Mouse (Mus musculus): Measurements from ENCODE around the gene Chid1. TPM values are rescaled to one million over a fixed set of nuclear protein-coding genes. Genes with fewer than 3 reads are reported as not detected.

Chid1 gene
- polyA plus RNA-seq, 1 experiment = 30.7 TPM

GRCm38 (mm10) chr7:141468164-141468521, 71.5 kb downstream of the Chid1 start:
- Histone ChIP-seq H3K27me3 (ENCODE audit: control insufficient read depth, insufficient read depth, low read length) (no peaks in the 10 kb centered on the region), H3K4me3 (ENCODE audit: low read depth, low read length) (peak overlapping the region; percentile 76), H3K4me1 (ENCODE audit: control insufficient read depth, insufficient read depth, insufficient read length, low read length) (peaks cover 33% of the 10 kb centered on the region), H3K36me3 (ENCODE audit: control insufficient read depth, insufficient read depth, low read length) (peaks cover 27% of the 10 kb centered on the region), H3K27ac (ENCODE audit: insufficient read depth, low read depth, low read length) (peak overlapping the region; percentile 87)
- no peak for TF ChIP-seq CTCF (IDR thresholded peaks at IDR 0.05; ENCODE audit: extremely low read depth, insufficient read length, insufficient replicate concordance, low read depth, low read length)
- TF ChIP-seq POLR2A (IDR thresholded peaks at IDR 0.05; ENCODE audit: low read depth, low read length) = no peak
- WGBS = 9% methylated on average over 5 of the region's 5 CpGs

GRCm38 (mm10) chr7:141467230-141468030, 72.2 kb downstream of the Chid1 start, which contains the start of gene Cd151:
Gene Cd151, plus strand, starts transcription at chr7:141467392.
- Histone ChIP-seq H3K4me1 (ENCODE audit: control insufficient read depth, insufficient read depth, insufficient read length, low read length) (peaks cover 34% of the 10 kb centered on the region), H3K4me3 (ENCODE audit: low read depth, low read length) (peak within 1 kb of the TSS; percentile 76), H3K27me3 (ENCODE audit: control insufficient read depth, insufficient read depth, low read length) (no peaks in the 10 kb centered on the region), H3K27ac (ENCODE audit: insufficient read depth, low read depth, low read length) (peak within 1 kb of the TSS; percentile 87), H3K36me3 (ENCODE audit: control insufficient read depth, insufficient read depth, low read length) (peaks cover 24% of the 10 kb centered on the region)
- under 1% methylated on average over 52 of the region's 52 CpGs for WGBS
- TF ChIP-seq POLR2A (IDR thresholded peaks at IDR 0.05; ENCODE audit: low read depth, low read length) = peak; percentile 78
- no peak for TF ChIP-seq CTCF (IDR thresholded peaks at IDR 0.05; ENCODE audit: extremely low read depth, insufficient read length, insufficient replicate concordance, low read depth, low read length)

- peaks cover 39% of the 10 kb centered on the region for H3K4me1 ChIP-seq (ENCODE audit: control insufficient read depth, insufficient read depth, insufficient read length, low read length)
- TF ChIP-seq CTCF (IDR thresholded peaks at IDR 0.05; ENCODE audit: extremely low read depth, insufficient read length, insufficient replicate concordance, low read depth, low read length) = no peak
- TF ChIP-seq POLR2A (IDR thresholded peaks at IDR 0.05; ENCODE audit: low read depth, low read length) = no peak
- peaks cover 21% of the 10 kb centered on the region for H3K36me3 ChIP-seq (ENCODE audit: control insufficient read depth, insufficient read depth, low read length)
- peak overlapping the region; percentile 26; the same call in 1 of the 2 replicates for H3K27ac ChIP-seq (ENCODE audit: insufficient read depth, low read depth, low read length)
- 66% methylated on average over 10 of the region's 10 CpGs for WGBS
- peak overlapping the region; percentile 76 for H3K4me3 ChIP-seq (ENCODE audit: low read depth, low read length)
- H3K27me3 ChIP-seq (ENCODE audit: control insufficient read depth, insufficient read depth, low read length) = no peaks in the 10 kb centered on the region
These were observed 73.0 kb downstream of the Chid1 start for GRCm38 (mm10) chr7:141466607-141467148.

GRCm38 (mm10) chr7:141466045-141466394, 73.6 kb downstream of the Chid1 start:
- H3K36me3 ChIP-seq (ENCODE audit: control insufficient read depth, insufficient read depth, low read length) = peaks cover 15% of the 10 kb centered on the region
- H3K4me1 ChIP-seq (ENCODE audit: control insufficient read depth, insufficient read depth, insufficient read length, low read length) = peaks cover 40% of the 10 kb centered on the region
- no peak overlapping the region for H3K4me3 ChIP-seq (ENCODE audit: low read depth, low read length)
- H3K27me3 ChIP-seq (ENCODE audit: control insufficient read depth, insufficient read depth, low read length) = no peaks in the 10 kb centered on the region
- WGBS = 76% methylated on average over 7 of the region's 7 CpGs
- peak overlapping the region; percentile 4; the same call in 1 of the 2 replicates for H3K27ac ChIP-seq (ENCODE audit: insufficient read depth, low read depth, low read length)
- TF ChIP-seq POLR2A (IDR thresholded peaks at IDR 0.05; ENCODE audit: low read depth, low read length) = no peak
- TF ChIP-seq CTCF (IDR thresholded peaks at IDR 0.05; ENCODE audit: extremely low read depth, insufficient read length, insufficient replicate concordance, low read depth, low read length) = no peak

- WGBS = 65% methylated on average over 10 of the region's 10 CpGs
- Histone ChIP-seq H3K27me3 (ENCODE audit: control insufficient read depth, insufficient read depth, low read length) (no peaks in the 10 kb centered on the region), H3K36me3 (ENCODE audit: control insufficient read depth, insufficient read depth, low read length) (peaks cover 10% of the 10 kb centered on the region), H3K4me1 (ENCODE audit: control insufficient read depth, insufficient read depth, insufficient read length, low read length) (peaks cover 44% of the 10 kb centered on the region), H3K27ac (ENCODE audit: insufficient read depth, low read depth, low read length) (peak overlapping the region; percentile 4; the same call in 1 of the 2 replicates), H3K4me3 (ENCODE audit: low read depth, low read length) (no peak overlapping the region; the same call in 1 of the 2 replicates)
- TF ChIP-seq CTCF (IDR thresholded peaks at IDR 0.05; ENCODE audit: extremely low read depth, insufficient read length, insufficient replicate concordance, low read depth, low read length) = no peak
- TF ChIP-seq POLR2A (IDR thresholded peaks at IDR 0.05; ENCODE audit: low read depth, low read length) = no peak
These were observed 74.1 kb downstream of the Chid1 start for GRCm38 (mm10) chr7:141465388-141466044.

GRCm38 (mm10) chr7:141464603-141465201, 75.0 kb downstream of the Chid1 start:
- H3K27ac ChIP-seq (ENCODE audit: insufficient read depth, low read depth, low read length) = 0 out of 2 replicates have a peak overlapping the region, but pooled peaks have one; percentile 29
- TF ChIP-seq CTCF (IDR thresholded peaks at IDR 0.05; ENCODE audit: extremely low read depth, insufficient read length, insufficient replicate concordance, low read depth, low read length) = no peak
- TF ChIP-seq POLR2A (IDR thresholded peaks at IDR 0.05; ENCODE audit: low read depth, low read length) = no peak
- peaks cover 5% of the 10 kb centered on the region for H3K36me3 ChIP-seq (ENCODE audit: control insufficient read depth, insufficient read depth, low read length)
- peaks cover 46% of the 10 kb centered on the region for H3K4me1 ChIP-seq (ENCODE audit: control insufficient read depth, insufficient read depth, insufficient read length, low read length)
- WGBS = 47% methylated on average over 38 of the region's 38 CpGs
- no peaks in the 10 kb centered on the region for H3K27me3 ChIP-seq (ENCODE audit: control insufficient read depth, insufficient read depth, low read length)
- H3K4me3 ChIP-seq (ENCODE audit: low read depth, low read length) = peak overlapping the region; percentile 37
